Mouse (Mus musculus): Measurements from ENCODE around the gene Jarid2. TPM values are rescaled to one million over a fixed set of nuclear protein-coding genes. Genes with fewer than 3 reads are reported as not detected.

Gene Jarid2
- polyA plus RNA-seq, 1 experiment from 2014 or later, result 18.0 TPM

DNA sequence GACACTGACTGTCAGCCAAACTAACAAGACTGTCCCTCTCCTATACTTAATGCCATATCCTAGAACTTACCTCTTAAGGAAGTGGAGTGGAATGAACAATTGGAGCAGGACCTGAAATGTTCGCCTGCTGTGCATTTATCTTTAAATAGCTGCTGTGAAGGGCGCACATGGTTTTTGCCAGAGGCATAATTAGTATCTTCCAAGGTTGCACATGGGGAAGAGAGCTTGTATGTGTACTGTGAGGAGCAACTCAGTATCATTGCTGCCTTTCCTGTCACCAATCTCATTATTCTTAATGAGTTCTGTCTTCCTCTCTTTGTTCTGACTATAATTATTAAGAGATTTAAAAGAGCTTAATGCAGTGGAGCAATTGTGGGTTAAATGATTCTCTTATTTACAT, 147.5 kb downstream of the Jarid2 start:
- H3K4me1 ChIP-seq, result no peaks in the 10 kb centered on the region
- no peak overlapping the region for H3K27ac ChIP-seq

DNA sequence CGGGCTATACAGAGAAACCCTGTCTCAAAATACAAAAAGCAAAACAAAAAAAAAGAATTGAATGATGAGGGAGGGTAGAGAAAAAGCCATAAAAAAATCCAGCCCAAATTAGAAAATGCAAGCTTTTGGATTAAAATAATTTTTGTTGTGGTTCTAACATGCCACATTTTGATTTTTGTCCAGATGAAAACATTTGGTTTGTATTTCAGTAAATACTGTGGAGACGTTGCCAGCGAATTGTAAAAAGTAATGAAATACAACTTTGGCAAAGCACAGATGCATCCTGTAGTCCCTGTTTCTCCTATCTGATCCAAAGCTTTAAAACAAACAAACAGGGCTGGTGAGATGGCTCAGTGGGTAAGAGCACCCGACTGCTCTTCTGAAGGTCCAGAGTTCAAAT, 151.7 kb downstream of the Jarid2 start:
- no peaks in the 10 kb centered on the region for H3K27me3 ChIP-seq (replicated peaks)
- no peak overlapping the region for H3K4me3 ChIP-seq
- no peaks in the 10 kb centered on the region for H3K9me3 ChIP-seq (replicated peaks)
- H3K9ac ChIP-seq, result no peak overlapping the region
- H3K4me2 ChIP-seq, result no peak overlapping the region
- 84% methylated on average over 4 of the region's 4 CpGs for WGBS (ENCODE audit: insufficient replicate concordance)
- ATAC-seq, result no peak
- H3K4me1 ChIP-seq, result no peaks in the 10 kb centered on the region
- peaks cover 7% of the 10 kb centered on the region for H3K36me3 ChIP-seq
- H3K27ac ChIP-seq, result no peak overlapping the region

More for the DNA sequence above, 147.5 kb downstream of the Jarid2 start:
- H3K4me3 ChIP-seq, result no peak overlapping the region
- H3K9ac ChIP-seq, result no peak overlapping the region
- no peaks in the 10 kb centered on the region for H3K9me3 ChIP-seq (replicated peaks)
- no peak overlapping the region for H3K4me2 ChIP-seq
- WGBS (ENCODE audit: insufficient replicate concordance), result 63% methylated on average over 2 of the region's 2 CpGs
- peaks cover 17% of the 10 kb centered on the region; the same call in 1 of the 2 replicates for H3K36me3 ChIP-seq
- H3K27me3 ChIP-seq (replicated peaks), result no peaks in the 10 kb centered on the region
- ATAC-seq, result no peak

DNA sequence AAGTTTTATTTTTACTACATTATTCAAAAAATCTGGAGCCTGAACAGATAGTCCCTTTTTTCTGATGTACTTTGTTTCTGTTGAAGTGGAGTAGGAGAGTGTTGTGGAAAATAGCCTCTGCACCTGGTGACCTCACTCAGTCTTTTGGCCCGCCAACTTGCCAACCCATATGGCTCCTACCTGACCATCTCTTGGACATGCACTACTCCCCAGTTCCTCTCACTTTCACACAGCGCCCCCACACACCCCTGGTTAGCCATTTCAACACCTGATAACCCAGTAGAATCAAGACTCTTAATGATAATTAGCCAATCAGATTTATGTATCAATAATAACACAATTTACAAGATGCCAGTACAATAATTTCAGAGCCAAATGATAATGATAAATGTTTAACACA, 156.9 kb downstream of the Jarid2 start:
- 85% methylated on average over 2 of the region's 2 CpGs for WGBS (ENCODE audit: insufficient replicate concordance)

DNA sequence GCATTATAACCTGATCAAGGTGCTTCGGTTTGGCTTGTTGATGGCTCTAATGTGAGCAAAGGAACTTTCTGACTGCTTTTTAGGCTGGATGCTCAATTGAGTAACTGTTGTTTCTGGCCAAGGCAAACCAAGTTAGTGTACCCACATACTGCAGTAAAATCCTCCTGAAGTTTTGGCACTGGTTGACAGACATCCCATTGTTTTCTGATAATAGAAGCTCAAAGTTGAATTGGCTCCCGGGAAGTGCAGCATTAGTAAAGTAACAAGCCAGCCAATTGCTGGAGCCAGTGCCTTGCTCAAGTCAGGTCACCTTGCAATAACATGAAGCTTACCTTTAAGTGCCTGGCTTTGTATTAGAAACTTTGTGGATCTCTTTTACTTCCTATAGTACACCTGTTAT, 161.3 kb downstream of the Jarid2 start:
- Histone ChIP-seq H3K9me3 (replicated peaks) (no peaks in the 10 kb centered on the region), H3K4me3 (no peak overlapping the region), H3K27me3 (replicated peaks) (no peaks in the 10 kb centered on the region), H3K4me1 (no peaks in the 10 kb centered on the region; the same call in 1 of the 2 replicates), H3K9ac (no peak overlapping the region), H3K36me3 (peaks cover 13% of the 10 kb centered on the region), H3K27ac (no peak overlapping the region), H3K4me2 (no peak overlapping the region)
- ATAC-seq, result no peak
- 90% methylated on average over 2 of the region's 2 CpGs for WGBS (ENCODE audit: insufficient replicate concordance)

More for the DNA sequence above, 156.9 kb downstream of the Jarid2 start:
- Histone ChIP-seq H3K4me1 (no peaks in the 10 kb centered on the region), H3K27me3 (replicated peaks) (no peaks in the 10 kb centered on the region), H3K9me3 (replicated peaks) (no peaks in the 10 kb centered on the region), H3K4me2 (no peak overlapping the region), H3K4me3 (no peak overlapping the region), H3K27ac (no peak overlapping the region), H3K9ac (no peak overlapping the region), H3K36me3 (peaks cover 18% of the 10 kb centered on the region)
- no peak for ATAC-seq

DNA sequence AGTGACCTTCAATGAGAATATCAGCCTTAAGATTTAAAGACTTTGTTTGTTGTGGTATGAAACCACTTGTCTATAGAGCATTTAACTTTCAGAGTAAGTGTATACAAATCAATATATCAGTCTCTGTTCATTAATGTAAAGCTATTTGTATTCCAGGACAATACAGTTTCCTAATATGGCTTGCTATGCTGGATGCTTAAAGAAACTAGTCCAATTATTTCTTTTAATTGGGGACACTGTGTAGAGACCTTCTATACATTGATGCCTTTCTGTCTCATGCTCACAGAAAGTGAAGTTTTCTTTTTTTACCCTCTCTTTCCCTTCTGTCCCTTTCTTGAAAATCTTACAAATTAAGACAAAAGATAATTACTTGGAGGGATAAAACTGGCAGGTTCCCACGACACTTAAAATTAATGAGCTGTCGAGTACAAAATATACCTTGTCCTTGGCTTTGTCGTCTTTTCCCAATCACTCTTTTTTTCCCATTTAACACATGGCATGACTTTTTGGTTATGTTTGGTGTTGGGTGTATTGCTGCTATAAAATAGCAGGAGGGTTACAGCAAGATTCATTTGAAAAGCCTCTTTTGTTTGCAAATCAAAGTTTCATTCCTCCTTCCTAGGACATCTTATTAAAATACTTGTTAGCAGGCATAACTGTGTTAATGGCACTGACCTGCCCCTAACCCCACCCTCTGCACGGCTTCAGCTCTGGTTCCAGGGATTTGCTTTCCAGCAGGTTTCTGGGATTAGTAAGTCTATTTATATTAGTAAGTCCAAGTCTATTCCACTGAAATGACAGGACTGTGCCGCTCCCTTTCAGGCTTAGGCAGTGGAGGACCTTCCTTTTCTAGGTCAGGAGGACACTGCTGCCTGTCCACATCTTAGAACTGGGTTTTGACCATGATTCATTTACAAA, 162.8 kb downstream of the Jarid2 start:
- Histone ChIP-seq H3K4me3 (no peak overlapping the region), H3K4me1 (no peaks in the 10 kb centered on the region; the same call in 1 of the 2 replicates), H3K4me2 (no peak overlapping the region), H3K9me3 (replicated peaks) (no peaks in the 10 kb centered on the region), H3K27ac (no peak overlapping the region), H3K27me3 (replicated peaks) (no peaks in the 10 kb centered on the region), H3K36me3 (peaks cover 19% of the 10 kb centered on the region), H3K9ac (no peak overlapping the region)
- 81% methylated on average over 5 of the region's 5 CpGs for WGBS (ENCODE audit: insufficient replicate concordance)
- ATAC-seq, result no peak

DNA sequence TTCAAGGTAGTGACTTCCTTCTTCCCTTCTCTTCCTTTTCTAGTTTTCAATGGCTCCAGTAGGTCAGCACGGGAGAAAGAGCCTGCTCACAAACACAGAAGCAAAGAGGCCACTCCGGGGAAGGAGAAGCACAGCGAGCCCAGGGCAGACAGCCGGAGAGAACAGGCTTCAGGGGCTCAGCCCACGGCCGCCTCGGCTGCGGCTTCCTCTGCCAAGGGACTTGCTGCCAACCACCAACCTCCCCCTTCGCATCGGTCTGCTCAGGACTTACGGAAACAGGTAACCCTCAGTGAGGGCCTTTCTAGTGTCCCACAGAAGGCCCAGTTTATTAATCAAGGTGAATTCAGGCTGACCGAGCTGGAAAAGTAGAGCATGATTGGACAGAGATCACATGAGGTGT, 166.9 kb downstream of the Jarid2 start:
- Histone ChIP-seq H3K27ac (no peak overlapping the region), H3K36me3 (peaks cover 31% of the 10 kb centered on the region), H3K27me3 (replicated peaks) (no peaks in the 10 kb centered on the region), H3K9me3 (replicated peaks) (no peaks in the 10 kb centered on the region), H3K4me2 (no peak overlapping the region), H3K4me3 (no peak overlapping the region), H3K9ac (no peak overlapping the region), H3K4me1 (no peaks in the 10 kb centered on the region; the same call in 1 of the 2 replicates)
- ATAC-seq, result no peak
- WGBS (ENCODE audit: insufficient replicate concordance), result 93% methylated on average over 12 of the region's 12 CpGs

DNA sequence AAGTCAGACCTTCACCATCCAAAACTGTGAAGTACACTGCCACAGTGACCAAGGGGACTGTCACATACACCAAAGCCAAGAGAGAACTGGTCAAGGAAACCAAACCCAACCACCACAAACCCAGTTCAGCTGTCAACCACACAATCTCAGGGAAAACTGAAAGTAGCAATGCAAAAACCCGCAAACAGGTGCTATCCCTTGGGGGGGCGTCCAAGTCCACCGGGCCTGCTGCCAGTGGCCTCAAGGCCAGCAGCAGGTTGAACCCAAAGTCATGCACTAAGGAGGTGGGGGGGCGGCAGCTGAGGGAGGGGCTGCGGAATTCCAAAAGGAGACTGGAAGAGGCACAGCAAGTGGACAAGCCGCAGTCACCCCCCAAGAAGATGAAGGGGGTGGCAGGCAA, 173.0 kb downstream of the Jarid2 start:
- Histone ChIP-seq H3K4me3 (no peak overlapping the region), H3K36me3 (peaks cover 66% of the 10 kb centered on the region), H3K9me3 (replicated peaks) (no peaks in the 10 kb centered on the region), H3K9ac (no peak overlapping the region), H3K27ac (no peak overlapping the region), H3K4me2 (no peak overlapping the region), H3K4me1 (no peaks in the 10 kb centered on the region), H3K27me3 (replicated peaks) (no peaks in the 10 kb centered on the region)
- no peak for ATAC-seq
- WGBS (ENCODE audit: insufficient replicate concordance), result 88% methylated on average over 6 of the region's 6 CpGs

DNA sequence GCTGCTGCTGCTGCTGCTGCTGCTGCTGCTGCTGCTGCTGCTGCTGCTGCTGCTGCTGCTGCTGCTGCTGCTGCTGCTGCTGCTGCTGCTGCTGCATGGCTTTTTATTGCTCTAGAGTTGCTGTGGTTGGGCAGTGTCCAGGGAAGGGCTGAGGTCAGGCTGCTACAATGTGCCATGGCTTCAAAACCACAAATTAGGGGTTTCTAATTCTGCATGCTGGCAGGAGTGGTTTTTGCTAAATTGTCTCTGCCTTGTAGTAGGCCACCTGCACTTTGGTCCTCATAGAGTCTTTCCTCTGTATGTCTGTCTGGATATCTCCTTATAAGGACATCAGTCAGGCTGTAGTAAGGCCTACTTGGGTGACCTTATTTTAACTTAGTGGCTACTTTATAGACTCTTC, 174.1 kb downstream of the Jarid2 start:
- no peak overlapping the region for H3K27ac ChIP-seq

DNA sequence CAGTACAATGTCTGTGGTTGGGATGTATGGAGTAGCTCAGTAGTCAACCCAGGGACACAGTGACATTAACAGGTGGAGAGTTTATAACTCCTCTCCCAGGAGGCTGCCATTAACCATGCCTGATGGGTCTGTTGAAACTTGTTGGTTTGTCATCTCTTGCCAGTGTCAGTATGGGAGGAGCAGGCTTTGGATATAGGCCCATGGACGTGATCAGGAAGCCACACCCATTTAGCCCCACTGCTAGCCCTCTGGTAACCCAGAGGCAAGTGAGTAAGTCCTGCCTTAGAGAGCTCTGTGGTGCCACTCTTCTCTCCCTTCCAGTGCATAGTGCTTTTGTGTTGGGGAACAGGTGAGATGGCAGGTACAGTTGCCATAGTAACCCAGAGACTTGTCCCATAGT, 175.0 kb downstream of the Jarid2 start:
- Histone ChIP-seq H3K4me3 (no peak overlapping the region), H3K27me3 (replicated peaks) (no peaks in the 10 kb centered on the region), H3K9ac (no peak overlapping the region), H3K36me3 (peaks cover 68% of the 10 kb centered on the region), H3K4me2 (no peak overlapping the region), H3K4me1 (no peaks in the 10 kb centered on the region), H3K27ac (no peak overlapping the region), H3K9me3 (replicated peaks) (no peaks in the 10 kb centered on the region)
- no peak for ATAC-seq
- WGBS (ENCODE audit: insufficient replicate concordance), result 38% methylated on average over 1 of the region's 1 CpGs

More for the DNA sequence above, 174.1 kb downstream of the Jarid2 start:
- Histone ChIP-seq H3K36me3 (peaks cover 66% of the 10 kb centered on the region), H3K27me3 (replicated peaks) (no peaks in the 10 kb centered on the region), H3K4me3 (no peak overlapping the region), H3K4me2 (no peak overlapping the region), H3K9me3 (replicated peaks) (no peaks in the 10 kb centered on the region), H3K9ac (no peak overlapping the region), H3K4me1 (no peaks in the 10 kb centered on the region)
- no peak for ATAC-seq

DNA sequence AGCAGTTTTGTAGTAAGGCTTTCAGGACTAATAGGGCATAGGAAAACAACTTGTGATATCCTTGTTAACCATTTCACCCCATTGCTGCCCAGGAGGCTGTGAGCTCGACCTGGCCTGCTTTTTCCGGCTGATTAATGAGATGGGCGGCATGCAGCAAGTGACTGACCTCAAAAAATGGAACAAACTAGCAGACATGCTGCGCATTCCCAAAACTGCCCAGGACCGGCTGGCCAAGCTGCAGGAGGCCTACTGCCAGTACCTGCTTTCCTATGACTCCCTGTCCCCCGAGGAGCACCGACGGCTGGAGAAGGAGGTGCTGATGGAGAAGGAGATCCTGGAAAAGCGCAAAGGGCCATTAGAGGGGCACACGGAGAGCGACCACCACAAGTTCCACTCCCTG, 176.9 kb downstream of the Jarid2 start:
- H3K4me1 ChIP-seq, result peaks cover 10% of the 10 kb centered on the region
- H3K27me3 ChIP-seq (replicated peaks), result no peaks in the 10 kb centered on the region
- H3K9me3 ChIP-seq (replicated peaks), result no peaks in the 10 kb centered on the region
- peaks cover 87% of the 10 kb centered on the region for H3K36me3 ChIP-seq
- H3K27ac ChIP-seq, result no peak overlapping the region
- no peak for ATAC-seq
- no peak overlapping the region for H3K4me3 ChIP-seq
- no peak overlapping the region for H3K9ac ChIP-seq
- H3K4me2 ChIP-seq, result no peak overlapping the region
- 80% methylated on average over 11 of the region's 11 CpGs for WGBS (ENCODE audit: insufficient replicate concordance)

DNA sequence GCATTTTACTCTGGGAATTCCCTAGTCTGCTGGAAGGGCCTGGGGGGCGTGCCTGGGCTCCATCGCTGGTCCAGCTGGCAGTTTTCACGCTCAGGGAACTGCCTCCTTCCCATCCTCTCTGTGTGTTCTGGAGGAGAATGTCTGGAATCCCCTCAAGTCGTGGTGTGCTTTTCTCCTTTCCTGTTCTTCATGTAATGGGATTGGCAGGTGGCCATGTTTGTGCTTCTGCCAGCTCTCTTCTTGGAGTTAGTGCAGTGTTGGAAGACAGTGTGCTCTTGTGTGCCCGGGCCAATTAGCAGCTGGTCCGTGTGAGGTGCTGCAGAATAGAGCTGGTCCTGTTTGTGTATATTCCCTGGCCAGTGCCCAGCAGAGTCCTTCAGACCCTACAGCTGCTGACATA, 178.4 kb downstream of the Jarid2 start:
- H3K9me3 ChIP-seq (replicated peaks), result no peaks in the 10 kb centered on the region
- H3K27ac ChIP-seq, result no peak overlapping the region
- H3K4me3 ChIP-seq, result no peak overlapping the region
- H3K27me3 ChIP-seq (replicated peaks), result no peaks in the 10 kb centered on the region
- H3K4me1 ChIP-seq, result peaks cover 12% of the 10 kb centered on the region
- 79% methylated on average over 6 of the region's 6 CpGs for WGBS (ENCODE audit: insufficient replicate concordance)
- peaks cover 91% of the 10 kb centered on the region for H3K36me3 ChIP-seq
- H3K9ac ChIP-seq, result no peak overlapping the region
- no peak for ATAC-seq
- H3K4me2 ChIP-seq, result no peak overlapping the region

DNA sequence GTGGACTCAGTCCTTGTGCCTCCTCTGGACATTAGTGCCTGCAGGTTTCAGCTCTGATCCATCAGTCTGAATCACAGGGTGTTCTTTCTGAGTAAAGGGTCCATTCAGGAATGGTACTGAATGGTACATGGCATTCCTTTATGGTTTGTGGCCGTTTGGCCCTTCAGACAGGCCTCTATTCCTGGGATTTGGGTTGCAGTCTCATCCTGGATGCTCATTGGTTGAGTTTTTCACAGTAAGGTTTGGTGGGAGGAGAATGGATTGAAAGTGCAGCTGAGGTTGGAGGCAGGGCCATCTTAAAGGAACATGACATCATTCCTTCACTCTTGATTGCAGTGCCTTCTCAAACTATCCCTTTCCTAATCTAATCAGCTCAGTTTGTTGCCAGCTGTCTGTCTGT, 179.5 kb downstream of the Jarid2 start:
- no peak overlapping the region for H3K9ac ChIP-seq
- H3K9me3 ChIP-seq (replicated peaks), result no peaks in the 10 kb centered on the region
- H3K4me1 ChIP-seq, result peaks cover 12% of the 10 kb centered on the region
- H3K4me3 ChIP-seq, result no peak overlapping the region
- ATAC-seq, result no peak
- WGBS (ENCODE audit: insufficient replicate concordance), result 63% methylated on average over 1 of the region's 1 CpGs
- no peaks in the 10 kb centered on the region for H3K27me3 ChIP-seq (replicated peaks)
- H3K4me2 ChIP-seq, result no peak overlapping the region
- H3K27ac ChIP-seq, result no peak overlapping the region
- H3K36me3 ChIP-seq, result peaks cover 92% of the 10 kb centered on the region

All from liver, embryonic 12.5 days (tissue).